Mouse (Mus musculus) stomach, embryonic 14.5 days (tissue): ENCODE measurements around the gene Uchl1. TPM values are rescaled to one million over a fixed set of nuclear protein-coding genes. Genes with fewer than 3 reads are reported as not detected.
A peak's percentile ranks its signal among the peaks of the same experiment; 100 is the strongest.

ENCODE experiments used
- ATAC-seq: fragments of 200-750 bp; cut with Nextera tagmentation; 2 replicates; pipeline ENCODE4 v1.8.0; 2017; ENCODE audit warnings: low read depth, moderate TSS enrichment; ENCODE audit not compliant: insufficient number of reproducible peaks, insufficient read depth, low FRiP score
- H3K27ac ChIP-seq: fragments of 300-500 bp; sonication (generic); 2 replicates; pipeline ENCODE4 v1.5.1; 2014; ENCODE audit warnings: mild to moderate bottlenecking, low read length, moderate library complexity, mixed read lengths
- H3K27me3 ChIP-seq: fragments of 300-500 bp; sonication (generic); 2 replicates; pipeline ENCODE4 v1.6.1; 2014; ENCODE audit warnings: low read length, control low read depth, mixed read lengths; ENCODE audit not compliant: control insufficient read depth, insufficient read depth
- H3K36me3 ChIP-seq: fragments of 300-500 bp; sonication (generic); 2 replicates; pipeline ENCODE4 v1.6.1; 2014; ENCODE audit warnings: mild to moderate bottlenecking, control low read depth, low read length, moderate library complexity, mixed read lengths; ENCODE audit not compliant: control insufficient read depth, insufficient read depth
- H3K4me1 ChIP-seq: fragments of 300-500 bp; sonication (generic); 2 replicates; pipeline ENCODE4 v1.6.1; 2014; ENCODE audit warnings: low read length, control low read depth, mixed read lengths; ENCODE audit not compliant: control insufficient read depth, insufficient read depth
- H3K4me2 ChIP-seq: fragments of 300-500 bp; sonication (generic); replicated peaks from 2 replicates; pipeline ENCODE4 v1.6.1; 2014; ENCODE audit warnings: low read depth, low read length, control low read depth
- H3K4me3 ChIP-seq: fragments of 300-500 bp; sonication (generic); 2 replicates; pipeline ENCODE4 v1.5.1; 2014; ENCODE audit warnings: low read depth, low read length, control low read depth
- H3K9ac ChIP-seq: fragments of 300-500 bp; sonication (generic); replicated peaks from 2 replicates; pipeline ENCODE4 v1.6.1; 2014; ENCODE audit warnings: low read depth, mild to moderate bottlenecking, control low read depth, low read length, moderate library complexity, mixed read lengths
- H3K9me3 ChIP-seq: fragments of 300-500 bp; sonication (generic); 2 replicates; pipeline ENCODE4 v1.6.1; 2016; ENCODE audit warnings: low read depth, low read length, control low read depth; ENCODE audit not compliant: control insufficient read depth
- WGBS: fragments of 180-500 bp; shearing (Covaris S2); extraction: QIAGEN DNeasy Blood & Tissue Kit; methylation state at CpG from one replicate; pipeline ENCODE4 v1.1.7; 2014; 5-methylcytosine and 5-hydroxymethylcytosine counted together
- polyA plus RNA-seq: library from polyadenylated mRNA; unstranded; fragments of >200 nt; fragmentation: Nextera tagmentation; extraction: Ambion mirVana; gene quantifications from 2 replicates; pipeline ENCODE4 v1.2.1, GENCODE M21; 2014

Gene Uchl1
- polyA plus RNA-seq, 1 experiment from 2014 or later: 114 TPM

- 0 out of 2 replicates have a peak overlapping the region, but pooled peaks have one; percentile 26 for H3K9ac ChIP-seq
- H3K36me3 ChIP-seq: no peaks in the 10 kb centered on the region
- H3K27me3 ChIP-seq: peaks cover 16% of the 10 kb centered on the region; the same call in 1 of the 2 replicates
- 0 out of 2 replicates have a peak, but pooled peaks cover 4% of the 10 kb centered on the region for H3K4me1 ChIP-seq
- no peaks in the 10 kb centered on the region for H3K9me3 ChIP-seq
- WGBS: under 1% methylated on average over 51 of the region's 51 CpGs
- H3K27ac ChIP-seq: no peak overlapping the region
- H3K4me2 ChIP-seq: peak overlapping the region; percentile 99
- H3K4me3 ChIP-seq: peak overlapping the region; percentile 48
- peak; percentile 83 for ATAC-seq
Measured at GRCm38 (mm10) chr5:66676457-66677117, 696 bp downstream of the Uchl1 start.

GRCm38 (mm10) chr5:66677411-66678345 lies 1.8 kb downstream of the Uchl1 start:
- WGBS: 78% methylated on average over 21 of the region's 21 CpGs
- 0 out of 2 replicates have a peak, but pooled peaks cover 4% of the 10 kb centered on the region for H3K4me1 ChIP-seq
- ATAC-seq: no peak
- H3K36me3 ChIP-seq: no peaks in the 10 kb centered on the region
- peaks cover 16% of the 10 kb centered on the region; the same call in 1 of the 2 replicates for H3K27me3 ChIP-seq
- H3K4me3 ChIP-seq: no peak overlapping the region
- no peak overlapping the region for H3K27ac ChIP-seq
- H3K4me2 ChIP-seq: no peak overlapping the region
- H3K9ac ChIP-seq: no peak overlapping the region
- no peaks in the 10 kb centered on the region for H3K9me3 ChIP-seq

GRCm38 (mm10) chr5:66679222-66679621 lies 3.3 kb downstream of the Uchl1 start:
- Histone ChIP-seq H3K4me2 (no peak overlapping the region), H3K9me3 (no peaks in the 10 kb centered on the region), H3K4me3 (no peak overlapping the region), H3K36me3 (no peaks in the 10 kb centered on the region), H3K27ac (no peak overlapping the region), H3K4me1 (0 out of 2 replicates have a peak, but pooled peaks cover 4% of the 10 kb centered on the region), H3K27me3 (peaks cover 16% of the 10 kb centered on the region; the same call in 1 of the 2 replicates), H3K9ac (no peak overlapping the region)
- no peak for ATAC-seq
- 64% methylated on average over 10 of the region's 10 CpGs for WGBS

GRCm38 (mm10) chr5:66685930-66686329 lies 10.0 kb downstream of the Uchl1 start:
- no peaks in the 10 kb centered on the region for H3K4me1 ChIP-seq
- H3K27me3 ChIP-seq: no peaks in the 10 kb centered on the region
- H3K4me3 ChIP-seq: no peak overlapping the region
- H3K27ac ChIP-seq: no peak overlapping the region
- no peak for ATAC-seq
- no peaks in the 10 kb centered on the region for H3K36me3 ChIP-seq
- H3K9me3 ChIP-seq: no peaks in the 10 kb centered on the region
- 72% methylated on average over 2 of the region's 2 CpGs for WGBS
- H3K4me2 ChIP-seq: no peak overlapping the region
- no peak overlapping the region for H3K9ac ChIP-seq

- H3K9ac ChIP-seq: no peak overlapping the region
- no peak for ATAC-seq
- 84% methylated on average over 13 of the region's 13 CpGs for WGBS
- H3K9me3 ChIP-seq: no peaks in the 10 kb centered on the region
- H3K4me1 ChIP-seq: no peaks in the 10 kb centered on the region
- H3K4me3 ChIP-seq: no peak overlapping the region
- no peak overlapping the region for H3K27ac ChIP-seq
- no peaks in the 10 kb centered on the region for H3K27me3 ChIP-seq
- no peaks in the 10 kb centered on the region for H3K36me3 ChIP-seq
- H3K4me2 ChIP-seq: no peak overlapping the region
Measured at GRCm38 (mm10) chr5:66686863-66687262, 11.0 kb downstream of the Uchl1 start.

- no peak overlapping the region for H3K27ac ChIP-seq
- no peak for ATAC-seq
- H3K9ac ChIP-seq: no peak overlapping the region
- 78% methylated on average over 9 of the region's 9 CpGs for WGBS
- H3K27me3 ChIP-seq: no peaks in the 10 kb centered on the region
- no peak overlapping the region for H3K4me2 ChIP-seq
- H3K4me3 ChIP-seq: no peak overlapping the region
- H3K4me1 ChIP-seq: no peaks in the 10 kb centered on the region
- no peaks in the 10 kb centered on the region for H3K36me3 ChIP-seq
- H3K9me3 ChIP-seq: no peaks in the 10 kb centered on the region
Measured at GRCm38 (mm10) chr5:66687737-66688136, 11.8 kb downstream of the Uchl1 start.

GRCm38 (mm10) chr5:66688286-66688685 lies 12.4 kb downstream of the Uchl1 start:
- Histone ChIP-seq H3K36me3 (no peaks in the 10 kb centered on the region), H3K27ac (no peak overlapping the region), H3K4me2 (no peak overlapping the region), H3K27me3 (no peaks in the 10 kb centered on the region), H3K9me3 (no peaks in the 10 kb centered on the region), H3K4me1 (no peaks in the 10 kb centered on the region), H3K4me3 (no peak overlapping the region), H3K9ac (no peak overlapping the region)
- WGBS: 88% methylated on average over 5 of the region's 5 CpGs
- ATAC-seq: no peak

- Histone ChIP-seq H3K4me3 (no peak overlapping the region), H3K4me1 (no peaks in the 10 kb centered on the region), H3K4me2 (no peak overlapping the region), H3K27me3 (no peaks in the 10 kb centered on the region), H3K9me3 (no peaks in the 10 kb centered on the region), H3K27ac (no peak overlapping the region), H3K36me3 (no peaks in the 10 kb centered on the region), H3K9ac (no peak overlapping the region)
- no peak for ATAC-seq
- WGBS: 91% methylated on average over 9 of the region's 9 CpGs
Measured at GRCm38 (mm10) chr5:66689796-66690195, 13.9 kb downstream of the Uchl1 start.
